ENCODE assay signal across 28 mouse cellular contexts in the genomic region with DNA sequence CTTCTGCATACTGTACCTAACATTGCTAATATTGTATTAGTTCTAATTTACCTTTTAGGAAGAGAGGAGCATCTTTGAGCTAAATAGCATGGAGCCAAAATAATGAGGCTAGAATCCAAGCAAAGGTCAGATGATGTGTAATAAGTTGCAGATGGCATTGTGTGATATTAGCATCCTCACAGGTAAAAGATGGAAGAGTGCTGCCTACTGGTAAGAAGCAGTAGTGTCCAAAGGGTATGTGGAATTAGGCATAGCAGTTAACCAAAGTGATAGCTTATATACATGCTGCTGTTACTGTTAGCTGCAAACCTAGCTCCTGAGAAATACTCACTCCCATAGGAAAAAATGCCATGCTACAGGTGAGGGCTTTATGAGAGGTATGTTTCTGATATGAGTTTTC.
DNase-seq lines count a peak whose midpoint lies in the region; ATAC-seq and TF ChIP-seq lines count a peak whose summit lies in the region.
"Had no signal": no experiment of that assay in that cellular context is flagged by ENCODE, and none has a peak within 500 bp of the region (broad histone marks: within the 10 kb centered on the region; RNA-seq: fewer than 3 reads in every experiment).

No protein-coding gene starts in this region.

- H3K4me3 ChIP-seq in forebrain, postnatal 0 days (ENCODE audit: low read depth, low read length) = no peak overlapping the region
- H3K4me3 ChIP-seq in forebrain, embryonic 13.5 days = no peak overlapping the region
- no peak overlapping the region for H3K4me3 ChIP-seq in kidney, postnatal 0 days (replicated peaks; ENCODE audit: low read depth, low read length)
- H3K4me3 ChIP-seq: embryonic facial prominence, embryonic 12.5 days; erythroblast, embryonic 14.5 days; forebrain, embryonic 15.5 days; hindbrain, embryonic 10.5 days; limb, embryonic 12.5 days; liver, embryonic 15.5 days; midbrain, embryonic 10.5 days; neural tube, embryonic 13.5 days had no signal

- H3K27ac ChIP-seq in forebrain, postnatal 0 days (ENCODE audit: low read depth, low read length) = no peak overlapping the region
- no peak overlapping the region for H3K27ac ChIP-seq in forebrain, embryonic 13.5 days
- H3K27ac ChIP-seq in kidney, postnatal 0 days = no peak overlapping the region
- H3K27ac ChIP-seq: embryonic facial prominence, embryonic 12.5 days; forebrain, embryonic 15.5 days; hindbrain, embryonic 10.5 days; limb, embryonic 12.5 days; liver, embryonic 15.5 days; macrophage; midbrain, embryonic 10.5 days; neural tube, embryonic 13.5 days had no signal

- H3K9me3 ChIP-seq in forebrain, postnatal 0 days (ENCODE audit: low read length) = no peaks in the 10 kb centered on the region
- no peaks in the 10 kb centered on the region for H3K9me3 ChIP-seq in forebrain, embryonic 13.5 days (replicated peaks)
- no peaks in the 10 kb centered on the region for H3K9me3 ChIP-seq in kidney, postnatal 0 days (replicated peaks; ENCODE audit: low read length)
- H3K9me3 ChIP-seq: embryonic facial prominence, embryonic 12.5 days; forebrain, embryonic 15.5 days; hindbrain, embryonic 10.5 days; limb, embryonic 12.5 days; liver, embryonic 15.5 days; midbrain, embryonic 10.5 days; neural tube, embryonic 13.5 days had no signal

- H3K4me2 ChIP-seq in forebrain, postnatal 0 days (ENCODE audit: low read depth) = no peak overlapping the region
- H3K4me2 ChIP-seq in forebrain, embryonic 13.5 days = no peak overlapping the region
- H3K4me2 ChIP-seq in kidney, postnatal 0 days (ENCODE audit: low read length) = no peak overlapping the region
- H3K4me2 ChIP-seq: embryonic facial prominence, embryonic 12.5 days; forebrain, embryonic 15.5 days; limb, embryonic 12.5 days; liver, embryonic 15.5 days; neural tube, embryonic 13.5 days had no signal

- no peaks in the 10 kb centered on the region for H3K27me3 ChIP-seq in forebrain, postnatal 0 days (ENCODE audit: insufficient read depth, low read length)
- H3K27me3 ChIP-seq in forebrain, embryonic 13.5 days = no peaks in the 10 kb centered on the region
- H3K27me3 ChIP-seq in kidney, postnatal 0 days (ENCODE audit: insufficient read depth, low read length) = no peaks in the 10 kb centered on the region
- H3K27me3 ChIP-seq: embryonic facial prominence, embryonic 12.5 days; forebrain, embryonic 15.5 days; limb, embryonic 12.5 days; liver, embryonic 15.5 days; neural tube, embryonic 13.5 days had no signal

- no peak for ATAC-seq in forebrain, postnatal 0 days
- ATAC-seq in forebrain, embryonic 13.5 days = no peak; the same call in 1 of the 2 replicates
- no peak for ATAC-seq in kidney, postnatal 0 days (replicated peaks; ENCODE audit: low FRiP score, low read depth)
- ATAC-seq: forebrain, embryonic 15.5 days had no signal

- TF ChIP-seq CTCF in forebrain, postnatal 0 days (IDR thresholded peaks at IDR 0.05; ENCODE audit: low read depth) = peak; percentile 56
- peak; percentile 55; the same call in 1 of the 2 replicates for TF ChIP-seq CTCF in kidney, postnatal 0 days (IDR thresholded peaks at IDR 0.05; ENCODE audit: low read depth)
- peak; percentile 12; the same call in 1 of the 2 replicates for TF ChIP-seq CTCF in brain, embryonic 14.5 days (IDR thresholded peaks at IDR 0.05; ENCODE audit: borderline replicate concordance, extremely low read depth, insufficient read depth, insufficient read length)

- no peak for TF ChIP-seq POLR2A in brain, embryonic 14.5 days (IDR thresholded peaks at IDR 0.05; ENCODE audit: borderline replicate concordance, extremely low read depth, insufficient read depth, insufficient read length, poor library complexity, severe bottlenecking)

- no peaks in the 10 kb centered on the region for H3K36me3 ChIP-seq in forebrain, postnatal 0 days (ENCODE audit: insufficient read depth)
- H3K36me3 ChIP-seq in forebrain, embryonic 13.5 days (ENCODE audit: poor library complexity, severe bottlenecking) = no peaks in the 10 kb centered on the region
- H3K36me3 ChIP-seq in kidney, postnatal 0 days (ENCODE audit: insufficient read depth, low read length) = no peaks in the 10 kb centered on the region
- H3K36me3 ChIP-seq: embryonic facial prominence, embryonic 12.5 days; forebrain, embryonic 15.5 days; hindbrain, embryonic 10.5 days; limb, embryonic 12.5 days; liver, embryonic 15.5 days; midbrain, embryonic 10.5 days; neural tube, embryonic 13.5 days had no signal

- no peak for DNase-seq in forebrain, postnatal 0 days
- no peak for DNase-seq in kidney, postnatal 0 days (ENCODE audit: low spot score)
- DNase-seq in kidney, adult 18-20 months = no peak
- peak; percentile 21 for DNase-seq in lung, postnatal 36 days
- no peak for DNase-seq in lung, postnatal 25 days (ENCODE audit: low spot score)
- DNase-seq in brain, embryonic 14.5 days (ENCODE audit: low read depth) = no peak
- DNase-seq in ovary, postnatal 10 days (ENCODE audit: low spot score) = no peak
- DNase-seq: adrenal gland, postnatal 10 days; B cell, adult 2 months; cerebellum, adult 11 months; gastrocnemius, postnatal 10 days; heart, adult 18-20 months; kidney, adult 9 months; kidney, postnatal 36 days; layer of hippocampus, adult 9-11 months; right cerebral cortex, postnatal 14 days; spleen, adult 18-20 months; thymus, postnatal 36 days had no signal

- H3K9ac ChIP-seq in forebrain, postnatal 0 days = no peak overlapping the region
- H3K9ac ChIP-seq in forebrain, embryonic 13.5 days = no peak overlapping the region
- H3K9ac ChIP-seq in kidney, postnatal 0 days (ENCODE audit: low read depth, low read length) = no peak overlapping the region
- H3K9ac ChIP-seq: embryonic facial prominence, embryonic 12.5 days; forebrain, embryonic 15.5 days; limb, embryonic 12.5 days; liver, embryonic 15.5 days; neural tube, embryonic 13.5 days had no signal

- H3K4me1 ChIP-seq in forebrain, postnatal 0 days (ENCODE audit: insufficient read depth) = no peaks in the 10 kb centered on the region
- no peaks in the 10 kb centered on the region for H3K4me1 ChIP-seq in forebrain, embryonic 13.5 days
- H3K4me1 ChIP-seq in kidney, postnatal 0 days (replicated peaks; ENCODE audit: insufficient read depth, low read length) = no peaks in the 10 kb centered on the region
- H3K4me1 ChIP-seq: embryonic facial prominence, embryonic 12.5 days; forebrain, embryonic 15.5 days; limb, embryonic 12.5 days; liver, embryonic 15.5 days; neural tube, embryonic 13.5 days had no signal
